Comparison of ENCODE assay signal across 8 mouse cellular contexts in genomic region chr7:15921796-15922195, GRCm38 (mm10). TPM values are rescaled to one million over a fixed set of nuclear protein-coding genes. Genes with fewer than 3 reads are reported as not detected.
DNase-seq lines count a peak whose midpoint lies in the region; ATAC-seq and TF ChIP-seq lines count a peak whose summit lies in the region.

No protein-coding gene starts in this region.

- peak; percentile 55 for DNase-seq in 3T3-L1 (ENCODE audit: low read depth, low spot score)
- peak; percentile 28 to 29 for DNase-seq in CD8-positive naive resting alpha-beta T cell, adult 2 months (ENCODE audit: low read depth in 2 of 2, low spot score in 2 of 2)
- peak; percentile 80 for DNase-seq in embryo, embryonic 11 days
- DNase-seq in stomach, postnatal 0 days (ENCODE audit: low spot score) = peak; percentile 54
- no peak for DNase-seq in frontal cortex, postnatal 10 days (ENCODE audit: low spot score in 2 of 2)

- peak overlapping the region; percentile 89 for H3K9ac ChIP-seq in heart, embryonic 14.5 days (ENCODE audit: low read length)
- peak overlapping the region; percentile 80 for H3K9ac ChIP-seq in limb, embryonic 13.5 days
- peak overlapping the region; percentile 83 for H3K9ac ChIP-seq in midbrain, embryonic 12.5 days (replicated peaks)
- H3K9ac ChIP-seq in stomach, postnatal 0 days (ENCODE audit: low read length) = peak overlapping the region; percentile 84

- TF ChIP-seq CTCF in stomach, postnatal 0 days (IDR thresholded peaks at IDR 0.05; ENCODE audit: low read depth) = no peak

- ATAC-seq in heart, embryonic 14.5 days (ENCODE audit: insufficient number of reproducible peaks, insufficient read depth, low FRiP score, low read depth) = peak; percentile 45
- ATAC-seq in limb, embryonic 13.5 days (ENCODE audit: low FRiP score, low read depth) = peak; percentile 46
- peak; percentile 73 for ATAC-seq in midbrain, embryonic 12.5 days (ENCODE audit: low FRiP score, low read depth)
- ATAC-seq in stomach, postnatal 0 days (ENCODE audit: low FRiP score, low TSS enrichment) = peak; percentile 46

- no peaks in the 10 kb centered on the region for H3K27me3 ChIP-seq in heart, embryonic 14.5 days (ENCODE audit: control insufficient read depth, insufficient read depth, low read length)
- no peaks in the 10 kb centered on the region for H3K27me3 ChIP-seq in limb, embryonic 13.5 days
- no peaks in the 10 kb centered on the region; the same call in 1 of the 2 replicates for H3K27me3 ChIP-seq in midbrain, embryonic 12.5 days
- no peaks in the 10 kb centered on the region for H3K27me3 ChIP-seq in stomach, postnatal 0 days (ENCODE audit: control insufficient read depth, insufficient read depth, low read length)

- 0% methylated on average over 10 of the region's 10 CpGs for WGBS in heart, embryonic 14.5 days
- WGBS in limb, embryonic 13.5 days = 0% methylated on average over 10 of the region's 10 CpGs
- WGBS in midbrain, embryonic 12.5 days = under 1% methylated on average over 10 of the region's 10 CpGs
- WGBS in stomach, postnatal 0 days = 1% methylated on average over 10 of the region's 10 CpGs

- H3K4me1 ChIP-seq in heart, embryonic 14.5 days (ENCODE audit: control insufficient read depth in 2 of 2, insufficient read depth in 2 of 2, low read length in 2 of 2) = peaks cover 15 to 23% of the 10 kb centered on the region in 2 experiments
- H3K4me1 ChIP-seq in limb, embryonic 13.5 days = peaks cover 24% of the 10 kb centered on the region
- H3K4me1 ChIP-seq in midbrain, embryonic 12.5 days = peaks cover 20% of the 10 kb centered on the region
- peaks cover 6% of the 10 kb centered on the region; the same call in 1 of the 2 replicates for H3K4me1 ChIP-seq in stomach, postnatal 0 days (replicated peaks; ENCODE audit: control insufficient read depth, insufficient read depth)

- no peaks in the 10 kb centered on the region for H3K9me3 ChIP-seq in heart, embryonic 14.5 days (ENCODE audit: control insufficient read depth, low read length)
- no peaks in the 10 kb centered on the region for H3K9me3 ChIP-seq in limb, embryonic 13.5 days
- H3K9me3 ChIP-seq in midbrain, embryonic 12.5 days = no peaks in the 10 kb centered on the region
- no peaks in the 10 kb centered on the region for H3K9me3 ChIP-seq in stomach, postnatal 0 days (ENCODE audit: control insufficient read depth, low read length)

- peak overlapping the region; percentile 62 to 87 for H3K27ac ChIP-seq in heart, embryonic 14.5 days (replicated peaks in 1 of 2; ENCODE audit: control insufficient read depth in 1 of 2, insufficient read depth in 1 of 2, low read depth in 2 of 2, low read length in 2 of 2)
- peak overlapping the region; percentile 81 for H3K27ac ChIP-seq in limb, embryonic 13.5 days
- H3K27ac ChIP-seq in midbrain, embryonic 12.5 days (replicated peaks) = peak overlapping the region; percentile 73
- peak overlapping the region; percentile 87 for H3K27ac ChIP-seq in stomach, postnatal 0 days (replicated peaks)

- peaks cover 36% of the 10 kb centered on the region for H3K36me3 ChIP-seq in heart, embryonic 14.5 days (ENCODE audit: control insufficient read depth, insufficient read depth, low read length)
- H3K36me3 ChIP-seq in limb, embryonic 13.5 days = peaks cover 35% of the 10 kb centered on the region
- peaks cover 34% of the 10 kb centered on the region for H3K36me3 ChIP-seq in midbrain, embryonic 12.5 days
- H3K36me3 ChIP-seq in stomach, postnatal 0 days (ENCODE audit: control insufficient read depth, insufficient read depth, low read length) = peaks cover 6% of the 10 kb centered on the region; the same call in 1 of the 2 replicates

- H3K4me3 ChIP-seq in heart, embryonic 14.5 days (ENCODE audit: control insufficient read depth in 1 of 2, insufficient read depth in 1 of 2, low read depth in 1 of 2, low read length in 2 of 2) = peak overlapping the region; percentile 67 to 84
- peak overlapping the region; percentile 77 for H3K4me3 ChIP-seq in limb, embryonic 13.5 days
- peak overlapping the region; percentile 76 for H3K4me3 ChIP-seq in midbrain, embryonic 12.5 days
- H3K4me3 ChIP-seq in stomach, postnatal 0 days (ENCODE audit: low read depth, low read length) = peak overlapping the region; percentile 66

- no peak for TF ChIP-seq EP300 in stomach, postnatal 0 days (optimal IDR thresholded peaks at IDR 0.05)

- H3K4me2 ChIP-seq in heart, embryonic 14.5 days (ENCODE audit: low read length) = peak overlapping the region; percentile 90
- peak overlapping the region; percentile 76 for H3K4me2 ChIP-seq in limb, embryonic 13.5 days (replicated peaks)
- H3K4me2 ChIP-seq in midbrain, embryonic 12.5 days (replicated peaks) = peak overlapping the region; percentile 92
- peak overlapping the region; percentile 76 for H3K4me2 ChIP-seq in stomach, postnatal 0 days (replicated peaks; ENCODE audit: low read depth)

RNA-seq across cellular contexts. Expression of gene Selenow, which starts 0.4 kb away (rescaled TPM):
- polyA plus RNA-seq in heart, embryonic 14.5 days (2014; fragmentation: Nextera tagmentation; extraction: Ambion mirVana) = 828 and 831 TPM in 2 replicates
- polyA plus RNA-seq in limb, embryonic 13.5 days (2015; fragmentation: Nextera tagmentation; extraction: Ambion mirVana) = 943 and 963 TPM in 2 replicates
- polyA plus RNA-seq in midbrain, embryonic 12.5 days (2016; fragmentation: Nextera tagmentation; extraction: Ambion mirVana) = 1,059 and 1,095 TPM in 2 replicates
- 560 and 572 TPM in 2 replicates for polyA plus RNA-seq in stomach, postnatal 0 days (2015; fragmentation: Nextera tagmentation; extraction: Ambion mirVana)

RNA-seq across cellular contexts. Expression of gene Nop53, which starts 24.1 kb away (rescaled TPM):
- 120 and 121 TPM in 2 replicates for polyA plus RNA-seq in heart, embryonic 14.5 days (2014; fragmentation: Nextera tagmentation; extraction: Ambion mirVana)
- polyA plus RNA-seq in limb, embryonic 13.5 days (2015; fragmentation: Nextera tagmentation; extraction: Ambion mirVana) = 184 and 201 TPM in 2 replicates
- polyA plus RNA-seq in midbrain, embryonic 12.5 days (2016; fragmentation: Nextera tagmentation; extraction: Ambion mirVana) = 162 and 183 TPM in 2 replicates
- 139 and 147 TPM in 2 replicates for polyA plus RNA-seq in stomach, postnatal 0 days (2015; fragmentation: Nextera tagmentation; extraction: Ambion mirVana)

RNA-seq across cellular contexts. Expression of gene Crxos, which starts 39.4 kb away (rescaled TPM):
- not detected in 2 replicates for polyA plus RNA-seq in heart, embryonic 14.5 days (2014; fragmentation: Nextera tagmentation; extraction: Ambion mirVana)
- polyA plus RNA-seq in limb, embryonic 13.5 days (2015; fragmentation: Nextera tagmentation; extraction: Ambion mirVana) = not detected in 2 replicates
- polyA plus RNA-seq in midbrain, embryonic 12.5 days (2016; fragmentation: Nextera tagmentation; extraction: Ambion mirVana) = 0.51 and 0.73 TPM in 2 replicates
- not detected in 2 replicates for polyA plus RNA-seq in stomach, postnatal 0 days (2015; fragmentation: Nextera tagmentation; extraction: Ambion mirVana)

RNA-seq across cellular contexts. Expression of gene Crx, which starts 42.0 kb away (rescaled TPM):
- polyA plus RNA-seq in heart, embryonic 14.5 days (2014; fragmentation: Nextera tagmentation; extraction: Ambion mirVana) = not detected in 2 replicates
- not detected in 2 replicates for polyA plus RNA-seq in limb, embryonic 13.5 days (2015; fragmentation: Nextera tagmentation; extraction: Ambion mirVana)
- polyA plus RNA-seq in midbrain, embryonic 12.5 days (2016; fragmentation: Nextera tagmentation; extraction: Ambion mirVana) = 0.58 and 0.94 TPM in 2 replicates
- 0.10 TPM in 1 of 2 replicates, not detected in the other for polyA plus RNA-seq in stomach, postnatal 0 days (2015; fragmentation: Nextera tagmentation; extraction: Ambion mirVana)

RNA-seq across cellular contexts. Expression of gene Ehd2, which starts 45.6 kb away (rescaled TPM):
- 37.4 and 43.5 TPM in 2 replicates for polyA plus RNA-seq in heart, embryonic 14.5 days (2014; fragmentation: Nextera tagmentation; extraction: Ambion mirVana)
- polyA plus RNA-seq in limb, embryonic 13.5 days (2015; fragmentation: Nextera tagmentation; extraction: Ambion mirVana) = 25.3 and 29.9 TPM in 2 replicates
- 7.0 and 8.5 TPM in 2 replicates for polyA plus RNA-seq in midbrain, embryonic 12.5 days (2016; fragmentation: Nextera tagmentation; extraction: Ambion mirVana)
- 30.7 and 37.7 TPM in 2 replicates for polyA plus RNA-seq in stomach, postnatal 0 days (2015; fragmentation: Nextera tagmentation; extraction: Ambion mirVana)

Comparison
In these comparisons a context has a peak if more than half of its experiments do, and no peak if none do; other contexts are left out.
1. DNase-seq: peak in 3T3-L1 (single experiment), CD8-positive naive resting alpha-beta T cell, adult 2 months (2 of 2), embryo, embryonic 11 days (single experiment) and stomach, postnatal 0 days (single experiment); none in frontal cortex, postnatal 10 days (0 of 2).
2. Peak in every context shown above with its lines, with median percentiles within 50 percentile points of each other: ATAC-seq, H3K27ac ChIP-seq, H3K4me2 ChIP-seq, H3K4me3 ChIP-seq and H3K9ac ChIP-seq.